Mouse (Mus musculus): ENCODE measurements around the gene Parp1. TPM values are rescaled to one million over a fixed set of nuclear protein-coding genes. Genes with fewer than 3 reads are reported as not detected.

Parp1 gene
- polyA plus RNA-seq, 1 experiment from 2014 or later = 137 TPM

DNA sequence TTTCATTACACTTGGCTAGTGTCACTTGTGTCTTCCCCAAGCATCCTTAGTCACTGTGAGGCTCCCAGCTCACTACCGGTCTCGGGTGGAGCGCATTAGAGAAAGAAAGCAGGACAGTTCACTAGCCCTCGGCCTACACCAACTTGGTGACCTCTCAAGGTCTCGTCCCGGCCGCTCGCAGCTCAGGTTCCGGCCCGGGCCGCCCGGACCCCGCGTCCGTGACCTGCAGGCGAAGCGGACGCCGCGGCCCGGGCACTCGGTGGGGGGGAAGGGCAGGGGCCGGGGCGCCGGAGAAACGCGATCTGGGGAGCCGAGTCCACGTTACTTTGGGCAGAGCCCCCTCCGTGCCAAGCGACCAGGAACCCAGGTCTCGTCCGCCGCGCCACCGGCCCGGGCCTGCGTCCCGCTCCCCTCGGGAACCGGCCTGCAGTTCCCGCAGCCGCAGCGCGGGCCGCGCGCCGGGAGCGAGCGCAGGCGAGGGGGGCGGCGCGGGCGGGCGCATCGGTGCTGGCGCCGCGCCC is 71.9 kb downstream of the Parp1 start:
- Histone ChIP-seq H3K9ac (peak overlapping the region; percentile 95), H3K4me1 (peaks cover 27% of the 10 kb centered on the region), H3K4me3 (peak overlapping the region; percentile 97), H3K4me2 (peak overlapping the region; percentile 80), H3K27me3 (no peaks in the 10 kb centered on the region), H3K9me3 (no peaks in the 10 kb centered on the region), H3K27ac (peak overlapping the region; percentile 95), H3K36me3 (peaks cover 7% of the 10 kb centered on the region)
- peak; percentile 26 for ATAC-seq (ENCODE audit: insufficient number of reproducible peaks, insufficient read depth, low FRiP score, low TSS enrichment, low read depth)
- under 1% methylated on average over 59 of the region's 61 CpGs for WGBS

DNA sequence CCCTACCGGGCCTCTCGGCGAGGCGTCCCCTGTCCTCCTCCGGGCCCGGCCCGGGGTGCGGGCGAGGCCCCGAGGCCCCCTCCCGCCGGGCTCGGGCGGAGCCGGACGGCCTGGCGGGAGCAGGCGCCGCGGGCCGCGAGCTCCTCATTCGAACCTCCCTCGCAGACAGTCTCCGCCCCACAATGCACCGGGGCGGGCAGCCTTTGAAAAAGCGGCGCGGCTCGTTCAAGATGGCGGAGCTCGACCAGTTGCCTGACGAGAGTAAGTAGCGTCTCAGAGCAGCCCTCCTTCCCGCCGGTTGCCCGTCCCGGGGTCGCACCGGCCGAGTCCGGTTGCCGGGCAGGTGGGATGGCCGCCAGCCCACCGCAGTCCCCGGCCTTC is 72.4 kb downstream of the Parp1 start, which contains the start of gene Lin9:
TSS of gene Lin9 (plus strand) at position 14 of the 381 bp plus-strand sequence.
- Histone ChIP-seq H3K9ac (peak within 1 kb of the TSS; percentile 95), H3K4me1 (peaks cover 31% of the 10 kb centered on the region), H3K4me3 (peak within 1 kb of the TSS; percentile 97), H3K27me3 (no peaks in the 10 kb centered on the region), H3K27ac (peak within 1 kb of the TSS; percentile 95), H3K9me3 (no peaks in the 10 kb centered on the region), H3K36me3 (peaks cover 7% of the 10 kb centered on the region), H3K4me2 (peak within 1 kb of the TSS; percentile 80)
- WGBS = under 1% methylated on average over 47 of the region's 47 CpGs
- ATAC-seq (ENCODE audit: insufficient number of reproducible peaks, insufficient read depth, low FRiP score, low TSS enrichment, low read depth) = peak; percentile 79

DNA sequence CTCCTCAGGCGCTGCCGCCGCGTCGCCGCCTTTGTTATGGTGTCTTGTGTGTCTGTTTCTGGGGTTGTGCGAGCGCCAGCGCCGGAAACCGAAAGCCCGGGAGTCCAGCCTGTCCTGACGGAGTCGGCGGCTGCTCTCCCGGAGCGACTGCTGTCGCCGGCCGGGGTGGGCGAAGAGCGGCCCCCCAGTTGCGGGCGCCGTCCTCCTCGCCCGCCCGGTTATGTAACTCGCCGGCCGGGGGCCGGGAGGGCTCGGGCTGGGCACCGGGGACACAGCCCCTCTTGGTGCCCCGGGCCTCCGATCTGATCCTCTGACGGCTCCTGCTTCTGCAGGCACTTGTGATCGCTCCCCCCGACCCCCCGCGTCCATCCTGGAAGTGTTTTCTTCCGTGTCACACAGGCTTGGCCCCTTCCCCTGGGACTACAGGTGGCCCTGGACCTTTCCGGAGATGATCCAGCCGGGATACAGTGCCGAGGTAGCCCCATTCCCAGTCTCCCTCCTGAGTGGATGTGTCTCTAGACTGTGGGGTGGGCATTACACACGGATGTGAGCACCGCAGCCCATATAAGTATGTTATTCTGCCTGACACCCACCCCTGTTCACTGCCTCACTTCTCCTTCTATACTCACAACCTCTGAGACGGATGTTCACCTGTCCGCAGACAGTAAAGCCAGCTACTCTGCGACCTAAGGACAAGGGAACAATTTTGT is 72.9 kb downstream of the Parp1 start:
- ATAC-seq (ENCODE audit: insufficient number of reproducible peaks, insufficient read depth, low FRiP score, low TSS enrichment, low read depth) = peak; percentile 58
- no peaks in the 10 kb centered on the region for H3K27me3 ChIP-seq
- H3K27ac ChIP-seq = peak overlapping the region; percentile 95
- H3K9me3 ChIP-seq = no peaks in the 10 kb centered on the region
- H3K4me1 ChIP-seq = peaks cover 31% of the 10 kb centered on the region
- H3K36me3 ChIP-seq = peaks cover 7% of the 10 kb centered on the region
- H3K4me3 ChIP-seq = peak overlapping the region; percentile 97
- peak overlapping the region; percentile 80 for H3K4me2 ChIP-seq
- peak overlapping the region; percentile 95 for H3K9ac ChIP-seq
- 2% methylated on average over 50 of the region's 50 CpGs for WGBS

DNA sequence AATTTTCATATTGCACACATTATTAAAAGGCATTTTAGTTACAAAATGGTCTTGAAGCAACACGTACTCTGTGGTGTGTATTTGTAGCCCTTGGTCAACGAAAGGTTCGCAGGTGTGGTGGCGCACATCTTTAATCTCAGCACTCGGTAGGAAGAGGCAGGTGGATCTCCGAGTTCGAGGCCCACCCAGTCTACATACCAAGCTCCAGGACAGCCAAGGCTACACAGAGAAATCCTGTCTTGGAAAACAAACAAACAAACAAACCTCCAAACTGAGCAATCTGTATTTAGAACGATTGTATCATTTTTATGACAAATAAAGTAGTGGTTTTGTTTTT is 73.5 kb downstream of the Parp1 start:
- H3K36me3 ChIP-seq = peaks cover 7% of the 10 kb centered on the region
- H3K27me3 ChIP-seq = no peaks in the 10 kb centered on the region
- peak overlapping the region; percentile 95 for H3K9ac ChIP-seq
- H3K9me3 ChIP-seq = no peaks in the 10 kb centered on the region
- H3K4me1 ChIP-seq = peaks cover 31% of the 10 kb centered on the region
- WGBS = 83% methylated on average over 8 of the region's 8 CpGs
- peak overlapping the region; percentile 80 for H3K4me2 ChIP-seq
- peak overlapping the region; percentile 97 for H3K4me3 ChIP-seq
- no peak for ATAC-seq (ENCODE audit: insufficient number of reproducible peaks, insufficient read depth, low FRiP score, low TSS enrichment, low read depth)
- no peak overlapping the region for H3K27ac ChIP-seq

Small RNA genes within 50 kb of the gene (microRNA-seq; reads per million reads assigned to microRNA genes)
- gene Mir6904 = not detected

Other genes with a start within 250 kb of the Parp1 start
- gene Itpkb, start 238.4 kb upstream of the Parp1 start, polyA plus RNA-seq (2015; fragmentation: Nextera tagmentation; extraction: Ambion mirVana) = 11.2 and 12.2 TPM in 2 replicates
- 0.31 and 1.9 TPM in 2 replicates for gene Stum, start 85.4 kb upstream of the Parp1 start, polyA plus RNA-seq (2015; fragmentation: Nextera tagmentation; extraction: Ambion mirVana)
- 20.5 and 22.9 TPM in 2 replicates for gene Lin9, start 72.2 kb downstream of the Parp1 start, polyA plus RNA-seq (2015; fragmentation: Nextera tagmentation; extraction: Ambion mirVana)
- 0.11 and 0.20 TPM in 2 replicates for gene Mixl1, start 128.1 kb downstream of the Parp1 start, polyA plus RNA-seq (2015; fragmentation: Nextera tagmentation; extraction: Ambion mirVana)
- 24.1 and 25.5 TPM in 2 replicates for gene Acbd3, start 157.1 kb downstream of the Parp1 start, polyA plus RNA-seq (2015; fragmentation: Nextera tagmentation; extraction: Ambion mirVana)
- gene H3f3a, start 245.0 kb downstream of the Parp1 start, polyA plus RNA-seq (2015; fragmentation: Nextera tagmentation; extraction: Ambion mirVana) = 2,801 and 3,318 TPM in 2 replicates

Measured in embryonic facial prominence, embryonic 13.5 days (tissue).